Mouse (Mus musculus) kidney, postnatal 4 days (tissue): ENCODE data around the gene Myt1l.

Experiments used
- DNase-seq, 2 experiments: peaks; one replicate each; pipeline ENCODE4 v3.0.0; 2021; ENCODE audit warnings: mixed read lengths in 2 of 2

Myt1l gene

DNA sequence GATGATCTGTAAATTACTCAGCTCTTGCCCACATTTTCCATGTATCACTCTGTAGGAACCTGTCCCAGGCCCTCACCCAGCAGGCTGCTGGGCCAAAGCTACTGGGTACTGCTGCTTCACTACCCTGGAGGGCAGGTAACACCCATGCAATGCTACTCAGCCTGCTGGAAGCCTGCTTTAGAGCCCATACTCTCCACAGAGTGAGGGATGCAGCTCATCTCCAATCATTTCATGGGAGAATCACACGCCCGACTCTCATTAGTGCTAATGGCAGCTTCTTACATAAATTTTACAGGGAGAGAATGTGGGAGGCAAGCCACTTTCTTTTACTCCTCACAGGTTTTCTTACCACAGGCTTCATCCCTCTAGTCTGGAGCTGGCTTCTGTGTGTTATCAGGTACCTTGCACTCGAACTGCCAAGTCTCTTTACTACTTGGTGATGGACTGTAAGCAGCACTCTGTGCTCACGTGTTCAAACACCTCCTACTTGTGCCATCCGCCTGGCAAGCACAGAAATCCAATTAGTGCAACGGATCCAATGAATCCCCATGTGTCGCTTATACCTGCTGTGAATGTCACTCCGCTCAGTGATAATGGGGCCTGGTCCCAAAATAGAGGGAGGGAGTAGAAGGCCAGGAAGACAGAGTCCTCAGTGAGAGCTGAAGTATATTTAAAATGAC, 212.3 kb downstream of the Myt1l start:
- no peak for DNase-seq

GRCm38 (mm10) chr12:29741181-29741580, 213.0 kb downstream of the Myt1l start:
- DNase-seq = no peak

DNA sequence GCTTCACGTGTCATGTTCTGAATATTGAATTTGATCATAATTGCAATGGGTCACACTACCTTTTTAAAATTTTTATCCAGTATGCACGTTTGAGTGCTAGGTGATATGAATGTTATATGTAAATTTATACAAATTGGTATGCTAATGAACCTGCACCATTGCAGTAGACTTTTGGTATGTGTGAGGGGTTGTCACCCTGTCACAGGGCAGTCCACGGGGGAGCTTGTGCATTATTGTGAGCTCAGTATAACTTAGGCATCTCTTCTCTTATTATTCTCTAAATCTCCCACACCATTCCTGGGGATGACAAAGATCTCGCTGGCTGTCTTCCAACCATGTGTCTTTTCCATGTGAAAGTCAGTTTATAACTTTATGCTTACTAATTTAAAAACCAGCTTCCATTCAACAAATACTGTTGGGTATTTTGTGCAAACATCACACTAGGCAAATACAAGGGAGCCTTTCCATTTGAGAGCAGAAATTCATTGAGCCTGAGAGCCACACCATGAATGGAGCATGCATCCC, 222.5 kb downstream of the Myt1l start:
- DNase-seq = no peak

DNA sequence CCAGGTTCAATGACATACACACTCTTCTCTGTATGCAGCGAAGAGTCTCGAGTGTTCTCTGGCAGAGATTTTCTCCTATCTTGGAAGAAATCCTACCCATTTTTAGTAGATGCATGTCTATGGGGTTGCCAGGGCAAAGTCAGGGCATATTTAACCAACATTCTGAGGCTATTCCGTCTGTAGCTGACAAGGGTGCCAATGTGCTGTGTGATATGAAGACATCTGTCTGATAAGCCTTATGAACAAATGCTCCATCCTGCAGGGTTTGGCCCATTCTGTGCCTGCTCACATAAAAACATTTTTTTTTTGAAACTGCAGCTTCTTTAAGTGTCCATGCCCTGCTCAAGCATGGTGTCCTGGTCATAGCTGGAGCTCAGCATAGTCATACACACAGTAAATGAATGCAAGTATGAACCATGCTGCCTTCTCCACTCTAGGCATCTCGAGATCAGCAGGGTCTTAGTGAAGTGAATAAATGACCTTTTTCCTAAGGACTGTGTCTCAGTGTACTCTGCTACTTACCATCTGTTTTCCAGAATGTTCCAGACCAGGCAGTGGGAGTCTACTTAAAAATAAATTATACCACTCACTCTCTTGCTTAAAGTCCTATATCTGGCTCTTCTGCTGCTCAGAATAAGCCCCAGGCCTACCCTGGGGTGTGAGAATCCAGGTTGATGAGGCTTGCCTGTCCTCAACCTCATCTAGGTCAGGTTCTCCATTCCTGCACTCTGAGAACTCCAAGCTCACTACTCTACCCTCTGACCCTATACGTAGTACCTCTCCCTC, 227.1 kb downstream of the Myt1l start:
- DNase-seq = no peak

DNA sequence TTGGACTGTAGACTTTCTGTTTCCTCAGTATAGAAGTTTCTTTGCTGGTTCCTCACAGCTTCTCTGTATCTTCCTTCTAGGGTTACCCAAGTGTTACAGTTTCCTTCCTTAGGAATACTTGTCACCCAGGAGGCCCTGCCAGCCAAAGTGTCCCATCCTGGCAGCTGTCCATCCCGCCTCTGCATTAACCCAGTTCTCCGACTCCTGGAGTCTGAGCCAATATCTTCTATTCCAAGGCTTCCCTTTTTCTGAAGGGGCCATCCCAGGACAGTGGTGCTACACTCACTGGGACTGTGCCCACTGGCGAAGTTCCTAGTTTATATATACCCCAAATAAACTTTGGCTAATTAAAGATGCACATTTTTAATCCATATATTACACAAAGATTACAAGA, 227.7 kb downstream of the Myt1l start:
- no peak for DNase-seq

DNA sequence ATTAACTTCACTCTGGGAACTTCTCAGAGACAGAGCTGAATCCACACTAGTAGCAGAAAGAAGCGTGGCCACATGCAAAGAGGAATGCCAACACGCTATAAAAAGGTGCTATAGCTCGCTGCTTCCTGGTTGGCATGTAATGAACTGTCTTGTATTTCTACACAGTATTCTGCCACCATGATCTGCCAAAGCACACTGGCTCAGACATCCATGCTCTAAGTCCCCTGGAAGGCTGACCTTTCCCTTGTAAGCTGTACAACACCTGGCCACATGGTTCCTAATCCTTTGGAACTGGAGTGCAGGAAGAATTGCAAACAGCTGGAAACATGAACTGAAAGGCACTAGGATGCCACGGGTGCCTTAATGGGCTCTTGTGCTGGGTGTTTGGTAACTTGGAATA, 232.4 kb downstream of the Myt1l start:
- no peak for DNase-seq

GRCm38 (mm10) chr12:29766158-29766557, 238.0 kb downstream of the Myt1l start:
- no peak for DNase-seq

GRCm38 (mm10) chr12:29771791-29772190, 243.6 kb downstream of the Myt1l start:
- DNase-seq = no peak

DNA sequence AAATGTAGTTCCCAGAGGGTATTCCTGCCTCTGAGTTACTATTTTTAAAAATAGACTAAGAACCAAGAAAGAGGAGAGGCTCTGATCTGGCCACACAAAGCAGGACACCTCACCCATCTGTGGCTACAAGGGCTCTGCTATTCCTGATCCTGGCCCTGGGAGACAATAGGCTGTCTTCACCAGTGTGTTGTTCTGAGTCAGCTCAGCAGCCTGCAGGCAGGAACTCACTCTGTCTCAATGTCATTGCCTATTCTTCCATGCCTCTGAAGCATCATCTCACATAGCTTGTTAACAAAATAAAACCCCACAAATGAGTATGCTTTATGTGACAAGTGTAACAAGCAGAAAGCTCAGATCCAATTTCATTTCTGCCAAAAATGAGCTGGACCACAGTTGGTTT, 244.2 kb downstream of the Myt1l start:
- DNase-seq = no peak

DNA sequence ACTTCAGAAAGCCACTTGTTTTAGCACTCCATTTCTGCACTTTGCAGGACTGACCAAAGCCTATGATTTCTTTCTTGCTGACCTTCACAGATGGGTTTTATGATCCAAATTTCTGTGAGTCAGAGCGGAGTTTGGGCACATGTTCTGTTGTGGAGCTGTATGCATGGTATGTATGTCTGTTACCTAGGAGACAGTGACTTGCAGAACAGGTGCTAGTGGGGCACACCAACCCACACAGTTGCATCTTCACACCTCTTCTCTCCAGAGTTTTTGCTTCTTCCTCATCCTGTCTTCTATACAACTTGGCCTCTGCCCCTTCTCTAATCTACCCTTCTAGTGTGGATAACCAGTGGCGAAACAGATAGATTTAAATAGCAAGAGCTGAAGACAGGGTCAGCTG, 250.7 kb downstream of the Myt1l start:
- DNase-seq = no peak

DNA sequence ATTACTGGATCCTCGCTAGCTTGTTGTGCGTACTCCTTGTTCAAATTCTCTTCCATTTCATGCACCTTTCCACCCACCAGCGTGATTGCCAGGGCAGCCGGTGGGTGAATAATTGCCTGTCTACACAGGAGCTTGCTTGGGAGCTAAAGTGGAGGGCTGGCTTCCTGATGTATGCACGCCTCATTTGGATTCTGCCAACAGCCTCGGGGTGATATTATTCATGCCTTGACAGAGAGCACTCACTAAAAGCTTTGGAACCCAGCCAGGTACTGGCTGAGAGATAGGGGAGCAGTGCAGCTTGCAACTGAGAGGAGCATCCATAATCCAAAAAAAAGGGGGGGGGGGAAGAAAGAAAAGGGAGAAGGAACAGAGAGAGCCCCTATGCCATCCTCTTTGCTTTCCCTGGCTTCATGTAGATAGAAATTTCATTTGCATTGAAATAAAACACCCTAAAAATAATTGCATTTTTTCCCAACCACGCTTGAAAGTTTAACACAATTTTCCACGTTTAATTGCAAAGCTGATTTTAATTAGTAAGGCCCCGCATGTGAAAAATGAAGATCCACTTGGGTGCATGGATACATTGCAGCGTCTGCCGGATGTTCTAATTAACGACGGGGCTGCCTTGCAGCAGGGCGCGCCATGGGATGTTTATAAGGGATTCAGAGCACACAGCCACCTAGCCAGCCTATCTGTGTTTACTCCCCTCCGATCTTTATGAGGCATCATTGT, 261.3 kb downstream of the Myt1l start:
- DNase-seq = peak; percentile 13 to 17

GRCm38 (mm10) chr12:29790051-29790386, 261.8 kb downstream of the Myt1l start:
- DNase-seq = no peak

- DNase-seq = no peak
Measured at GRCm38 (mm10) chr12:29792998-29793397, 264.8 kb downstream of the Myt1l start.

GRCm38 (mm10) chr12:29795107-29795673, 267.0 kb downstream of the Myt1l start:
- peak in 1 of 2 experiments; percentile 7 for DNase-seq

GRCm38 (mm10) chr12:29798595-29799391, 270.6 kb downstream of the Myt1l start:
- no peak for DNase-seq

- no peak for DNase-seq
Measured at GRCm38 (mm10) chr12:29806415-29806814, 278.2 kb downstream of the Myt1l start.

DNA sequence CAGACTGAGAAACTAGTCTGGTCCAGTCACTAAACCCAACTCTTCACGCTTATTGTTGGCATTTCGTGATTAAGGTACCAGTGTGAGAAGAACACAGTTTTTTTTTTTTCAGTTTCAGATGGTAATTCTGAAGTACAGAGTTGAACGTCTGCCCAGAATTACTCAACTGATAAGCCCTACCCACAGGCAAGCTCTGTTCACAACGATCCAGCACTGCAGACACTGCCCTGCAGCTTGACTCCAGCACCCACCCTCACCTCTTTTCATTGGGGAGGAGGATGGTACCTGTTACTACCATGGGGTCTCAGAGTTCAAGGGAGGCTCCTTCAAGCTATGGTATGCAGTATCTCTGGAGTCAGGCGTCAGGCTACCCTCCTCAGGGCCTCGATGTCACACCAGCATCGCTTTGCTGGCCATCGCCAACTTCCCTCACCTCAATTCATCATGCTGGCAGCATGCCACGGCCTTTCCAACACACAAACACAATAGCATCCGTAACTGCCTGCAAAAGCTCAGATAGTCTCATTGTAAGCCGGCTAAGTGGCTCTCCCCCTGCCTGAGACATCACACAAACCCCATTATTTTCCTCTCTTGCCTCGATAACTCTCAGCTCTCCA, 281.5 kb downstream of the Myt1l start:
- DNase-seq = peak in 1 of 2 experiments; percentile 5

- no peak for DNase-seq
Measured at GRCm38 (mm10) chr12:29815466-29815865, 287.3 kb downstream of the Myt1l start.

- DNase-seq = no peak
Measured at GRCm38 (mm10) chr12:29816130-29816529, 287.9 kb downstream of the Myt1l start.

- peak; percentile 18 to 30 for DNase-seq
Measured at GRCm38 (mm10) chr12:29816761-29817160, 288.6 kb downstream of the Myt1l start.

DNA sequence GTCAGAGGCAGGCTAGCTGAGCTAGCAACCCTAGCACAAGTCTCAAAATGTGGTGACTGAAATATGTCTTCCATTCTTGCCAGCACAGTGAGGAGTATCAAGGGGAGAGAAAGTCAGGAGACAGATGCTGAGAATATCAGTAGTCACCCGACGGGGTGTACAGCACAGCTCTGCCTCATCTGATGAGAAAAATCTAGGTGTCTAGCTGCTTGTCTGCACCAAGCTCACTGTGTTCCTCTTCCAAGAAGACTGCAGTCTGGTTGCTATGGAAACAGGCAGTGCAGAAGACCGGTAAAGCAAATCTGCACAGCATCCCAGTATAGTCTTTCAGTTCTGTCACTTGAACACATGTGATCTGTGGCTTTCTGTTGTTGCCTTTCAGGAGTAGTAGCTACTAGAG, 294.0 kb downstream of the Myt1l start:
- no peak for DNase-seq
